Mouse (Mus musculus): ENCODE results near the gene Hlf. TPM values are rescaled to one million over a fixed set of nuclear protein-coding genes. Genes with fewer than 3 reads are reported as not detected.

Gene Hlf
- polyA plus RNA-seq, 1 experiment from 2014 or later, result 3.3 TPM

DNA sequence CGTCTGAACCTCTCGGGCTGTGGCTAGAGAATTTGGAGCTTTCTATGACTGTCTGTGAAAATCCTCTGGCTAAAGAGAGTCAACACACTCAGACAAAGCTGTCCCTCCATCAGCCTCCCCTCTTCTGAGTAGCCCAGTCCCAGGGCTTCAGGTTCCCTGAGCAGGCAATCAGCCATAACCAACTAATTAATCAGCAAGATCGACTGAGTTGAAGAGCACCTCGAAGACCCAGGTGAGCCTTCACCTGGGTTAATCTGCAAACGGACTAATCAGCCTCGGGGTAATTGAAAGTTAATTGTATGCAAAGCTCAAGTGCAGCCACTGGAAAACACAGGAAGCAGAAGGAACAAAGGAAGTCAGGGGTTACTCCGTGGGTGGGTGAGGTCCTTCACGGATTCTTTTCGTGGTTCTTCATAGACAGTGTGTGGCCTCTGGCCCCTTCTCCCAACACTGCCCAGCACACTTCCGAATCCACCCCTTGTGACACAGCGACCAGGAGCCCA is 19.9 kb downstream of the Hlf start:
- no peak for ATAC-seq (ENCODE audit: extremely low read depth, insufficient number of reproducible peaks, low FRiP score, low TSS enrichment)
- H3K27ac ChIP-seq (replicated peaks), result peak overlapping the region; percentile 89; the same call in 1 of the 2 replicates
- peak overlapping the region; percentile 66; the same call in 1 of the 2 replicates for H3K9ac ChIP-seq
- no peaks in the 10 kb centered on the region for H3K9me3 ChIP-seq
- no peaks in the 10 kb centered on the region for H3K36me3 ChIP-seq
- 15% methylated on average over 11 of the region's 11 CpGs for WGBS
- 0 out of 2 replicates have a peak overlapping the region, but pooled peaks have one; percentile 13 for H3K4me3 ChIP-seq
- peak overlapping the region; percentile 61 for H3K4me2 ChIP-seq
- peaks cover 42% of the 10 kb centered on the region for H3K4me1 ChIP-seq
- no peaks in the 10 kb centered on the region for H3K27me3 ChIP-seq (replicated peaks)

DNA sequence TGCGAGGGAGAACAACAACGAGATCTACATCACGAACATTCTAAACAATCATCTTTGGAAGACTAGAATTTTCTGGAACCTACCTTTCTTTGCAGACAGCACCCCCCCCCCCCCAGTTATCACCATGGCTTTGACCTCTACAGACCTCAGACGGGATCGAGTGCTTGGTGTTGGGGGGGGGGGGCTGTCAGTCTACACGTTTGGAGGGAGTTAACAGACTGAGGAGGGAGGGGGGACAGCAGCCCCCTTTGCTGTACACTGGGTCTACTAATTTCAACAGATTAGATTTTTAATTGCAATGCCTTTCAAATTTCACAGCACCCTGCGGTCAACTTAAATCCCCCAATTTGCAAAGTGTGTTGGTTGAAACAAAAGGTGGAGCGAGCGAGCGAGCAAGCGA is 20.3 kb downstream of the Hlf start:
- H3K9ac ChIP-seq, result peak overlapping the region; percentile 66

DNA sequence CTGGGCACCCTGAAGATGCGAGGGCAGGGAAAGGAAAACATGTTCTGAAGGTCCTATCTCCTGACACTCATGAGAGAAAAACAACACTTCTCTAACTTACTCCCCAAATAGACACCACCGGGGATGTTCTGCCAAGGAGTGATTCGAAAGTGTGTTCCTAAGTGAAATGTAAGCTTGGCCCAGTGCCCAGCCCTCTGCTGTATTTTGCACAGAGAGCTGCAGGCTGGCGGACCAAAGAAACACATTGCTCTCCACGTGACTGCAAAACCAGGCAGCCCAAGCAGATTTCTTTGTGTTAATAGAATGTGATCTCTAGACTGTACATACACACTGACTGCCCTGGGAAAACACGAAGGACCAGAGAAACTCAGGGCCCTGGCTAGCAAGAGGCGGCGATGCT is 21.1 kb downstream of the Hlf start:
- 10% methylated on average over 8 of the region's 8 CpGs for WGBS
- Histone ChIP-seq H3K9me3 (no peaks in the 10 kb centered on the region), H3K4me2 (peak overlapping the region; percentile 61), H3K36me3 (no peaks in the 10 kb centered on the region), H3K9ac (peak overlapping the region; percentile 66), H3K4me3 (no peak overlapping the region; the same call in 1 of the 2 replicates), H3K27me3 (replicated peaks) (no peaks in the 10 kb centered on the region), H3K27ac (replicated peaks) (peak overlapping the region; percentile 89), H3K4me1 (peaks cover 53% of the 10 kb centered on the region)
- peak; percentile 57; the same call in 1 of the 2 replicates for ATAC-seq (ENCODE audit: extremely low read depth, insufficient number of reproducible peaks, low FRiP score, low TSS enrichment)

More for the DNA sequence above, 20.3 kb downstream of the Hlf start:
- no peaks in the 10 kb centered on the region for H3K27me3 ChIP-seq (replicated peaks)
- 0 out of 2 replicates have a peak overlapping the region, but pooled peaks have one; percentile 13 for H3K4me3 ChIP-seq
- WGBS, result 34% methylated on average over 11 of the region's 11 CpGs
- no peaks in the 10 kb centered on the region for H3K36me3 ChIP-seq
- peak overlapping the region; percentile 89 for H3K27ac ChIP-seq (replicated peaks)
- H3K4me2 ChIP-seq, result peak overlapping the region; percentile 61
- ATAC-seq (ENCODE audit: extremely low read depth, insufficient number of reproducible peaks, low FRiP score, low TSS enrichment), result no peak
- H3K9me3 ChIP-seq, result no peaks in the 10 kb centered on the region
- H3K4me1 ChIP-seq, result peaks cover 45% of the 10 kb centered on the region

DNA sequence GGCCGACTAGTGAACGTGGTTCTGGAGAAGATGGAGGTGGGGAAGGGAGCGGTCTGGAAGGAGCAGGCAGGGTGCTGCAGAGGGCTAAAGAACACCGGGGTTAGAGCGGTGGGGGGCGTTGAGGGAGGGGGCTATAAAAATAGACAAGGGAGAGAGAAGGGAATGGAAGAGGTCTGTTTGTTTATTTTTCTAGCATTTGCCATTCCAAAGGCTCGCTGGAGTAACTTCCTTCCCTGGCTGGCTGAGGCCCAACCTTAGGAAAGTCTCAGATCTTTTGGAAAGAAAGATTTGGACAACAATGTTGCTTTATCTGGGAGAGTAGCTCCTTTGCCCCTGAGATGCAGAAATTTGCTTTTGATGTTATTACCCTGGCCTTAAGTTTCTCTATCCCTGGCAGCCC is 21.6 kb downstream of the Hlf start:
- no peaks in the 10 kb centered on the region for H3K27me3 ChIP-seq (replicated peaks)
- peaks cover 54% of the 10 kb centered on the region for H3K4me1 ChIP-seq
- peak overlapping the region; percentile 61 for H3K4me2 ChIP-seq
- H3K36me3 ChIP-seq, result no peaks in the 10 kb centered on the region
- peak overlapping the region; percentile 38; the same call in 1 of the 2 replicates for H3K9ac ChIP-seq
- no peak overlapping the region for H3K4me3 ChIP-seq
- ATAC-seq (ENCODE audit: extremely low read depth, insufficient number of reproducible peaks, low FRiP score, low TSS enrichment), result no peak
- WGBS, result 20% methylated on average over 7 of the region's 7 CpGs
- no peaks in the 10 kb centered on the region for H3K9me3 ChIP-seq
- H3K27ac ChIP-seq (replicated peaks), result peak overlapping the region; percentile 89

DNA sequence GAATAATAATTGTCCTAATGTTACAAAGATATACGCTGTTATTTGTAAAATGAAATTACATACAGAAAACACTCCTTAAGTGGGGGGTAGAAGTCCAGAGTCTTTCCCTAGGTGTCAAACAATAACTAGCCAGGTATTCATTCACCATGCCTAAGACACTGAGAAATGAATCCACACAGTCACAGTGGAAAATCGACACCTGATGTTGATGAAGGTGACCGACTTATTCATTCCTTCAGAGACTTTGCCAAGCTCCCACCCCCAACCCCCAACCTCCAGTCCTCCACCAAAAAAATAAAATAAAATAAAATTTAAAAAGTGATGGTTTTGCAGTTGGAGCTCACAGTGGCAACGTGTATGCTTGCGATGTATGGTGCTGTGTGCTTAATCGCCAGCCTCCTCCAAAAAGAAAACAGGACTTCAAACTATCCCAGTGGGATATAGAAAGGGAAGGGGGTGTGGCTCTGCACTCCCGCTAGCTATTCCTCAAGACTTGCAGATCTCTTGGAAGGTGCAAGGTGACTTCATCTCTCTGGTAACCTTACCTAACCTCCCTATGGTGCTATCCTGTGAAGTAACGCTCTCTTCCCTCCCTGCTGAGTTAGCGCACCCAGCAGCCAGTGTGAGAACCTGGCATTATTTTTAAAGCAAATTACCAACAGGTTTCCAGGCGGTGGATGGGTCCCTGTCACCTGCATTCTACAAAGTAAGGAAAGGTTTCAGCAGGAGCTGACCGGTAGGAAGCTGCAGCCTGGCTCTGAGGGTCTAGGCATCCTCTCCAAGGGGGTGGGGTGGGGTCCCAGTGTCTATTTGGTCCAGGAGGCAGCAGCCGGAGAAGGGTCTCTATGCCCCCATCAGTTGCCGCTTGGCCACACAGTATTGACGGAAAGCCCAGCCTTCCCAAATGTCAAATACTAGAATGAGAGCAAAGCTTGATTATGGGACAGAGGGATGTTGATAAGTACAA is 22.5 kb downstream of the Hlf start:
- H3K4me3 ChIP-seq, result no peak overlapping the region
- no peaks in the 10 kb centered on the region for H3K36me3 ChIP-seq
- 60% methylated on average over 14 of the region's 14 CpGs for WGBS
- no peaks in the 10 kb centered on the region for H3K9me3 ChIP-seq
- H3K4me1 ChIP-seq, result peaks cover 54% of the 10 kb centered on the region
- H3K4me2 ChIP-seq, result peak overlapping the region; percentile 61
- no peak for ATAC-seq (ENCODE audit: extremely low read depth, insufficient number of reproducible peaks, low FRiP score, low TSS enrichment)
- no peak overlapping the region for H3K9ac ChIP-seq
- peak overlapping the region; percentile 89 for H3K27ac ChIP-seq (replicated peaks)
- no peaks in the 10 kb centered on the region for H3K27me3 ChIP-seq (replicated peaks)

DNA sequence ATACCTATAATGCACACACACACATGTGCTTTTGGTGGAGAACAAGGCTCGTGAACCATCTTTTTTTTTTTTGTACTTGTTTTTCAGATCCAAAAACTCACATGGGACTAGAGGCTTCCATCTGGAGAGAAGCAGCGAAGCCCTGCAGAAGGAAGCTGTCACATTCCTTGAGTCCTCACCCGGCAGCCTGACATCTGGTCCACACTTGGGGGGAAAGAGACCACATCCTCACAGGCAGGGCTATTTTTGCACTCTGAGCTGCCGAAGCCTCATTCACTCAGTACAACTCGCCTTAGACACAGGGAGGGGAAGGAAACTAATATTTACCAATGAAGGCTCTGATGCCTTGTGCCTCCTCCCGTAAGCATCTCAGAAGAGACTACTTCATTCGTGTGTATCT is 25.8 kb downstream of the Hlf start:
- Histone ChIP-seq H3K4me2 (no peak overlapping the region), H3K36me3 (no peaks in the 10 kb centered on the region), H3K4me3 (no peak overlapping the region), H3K9me3 (no peaks in the 10 kb centered on the region), H3K27ac (replicated peaks) (no peak overlapping the region), H3K4me1 (peaks cover 32% of the 10 kb centered on the region), H3K27me3 (replicated peaks) (no peaks in the 10 kb centered on the region), H3K9ac (no peak overlapping the region)
- ATAC-seq (ENCODE audit: extremely low read depth, insufficient number of reproducible peaks, low FRiP score, low TSS enrichment), result no peak
- WGBS, result 35% methylated on average over 7 of the region's 7 CpGs

DNA sequence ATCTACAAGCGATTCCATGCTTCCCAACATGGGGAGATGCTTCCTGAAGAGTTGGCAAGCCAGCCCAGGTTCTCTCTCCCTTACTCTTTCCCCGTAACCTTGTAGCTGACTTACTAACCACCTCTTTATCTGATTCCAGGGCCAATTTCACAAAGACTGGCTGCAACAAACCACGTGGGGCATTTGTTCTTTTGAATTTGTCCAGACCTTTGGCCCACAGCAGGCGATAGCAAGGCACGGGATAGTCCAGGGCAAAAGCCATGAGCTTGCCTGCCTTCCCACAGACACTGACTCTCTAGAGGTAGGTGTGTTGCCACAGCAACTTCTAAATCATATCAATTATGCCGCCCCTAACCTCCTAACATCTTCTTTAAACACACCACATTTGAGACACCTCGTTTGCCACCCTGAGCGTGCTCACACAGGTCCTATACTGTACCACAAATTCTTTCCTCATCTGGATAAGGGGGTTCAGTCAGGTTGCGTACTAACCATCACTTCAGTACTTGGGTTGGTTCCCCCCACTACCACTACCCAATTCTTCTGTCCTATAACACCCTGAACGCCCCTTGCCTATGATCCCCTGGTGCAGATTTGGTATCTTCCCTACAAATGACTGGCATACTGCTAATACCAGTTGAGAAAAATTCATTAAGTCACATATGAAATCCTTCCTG is 26.7 kb downstream of the Hlf start:
- H3K27ac ChIP-seq (replicated peaks), result no peak overlapping the region
- ATAC-seq (ENCODE audit: extremely low read depth, insufficient number of reproducible peaks, low FRiP score, low TSS enrichment), result no peak
- peaks cover 23% of the 10 kb centered on the region for H3K4me1 ChIP-seq
- no peaks in the 10 kb centered on the region for H3K27me3 ChIP-seq (replicated peaks)
- H3K9me3 ChIP-seq, result no peaks in the 10 kb centered on the region
- H3K4me2 ChIP-seq, result no peak overlapping the region
- no peaks in the 10 kb centered on the region for H3K36me3 ChIP-seq
- H3K4me3 ChIP-seq, result no peak overlapping the region
- WGBS, result 84% methylated on average over 10 of the region's 10 CpGs
- no peak overlapping the region for H3K9ac ChIP-seq

DNA sequence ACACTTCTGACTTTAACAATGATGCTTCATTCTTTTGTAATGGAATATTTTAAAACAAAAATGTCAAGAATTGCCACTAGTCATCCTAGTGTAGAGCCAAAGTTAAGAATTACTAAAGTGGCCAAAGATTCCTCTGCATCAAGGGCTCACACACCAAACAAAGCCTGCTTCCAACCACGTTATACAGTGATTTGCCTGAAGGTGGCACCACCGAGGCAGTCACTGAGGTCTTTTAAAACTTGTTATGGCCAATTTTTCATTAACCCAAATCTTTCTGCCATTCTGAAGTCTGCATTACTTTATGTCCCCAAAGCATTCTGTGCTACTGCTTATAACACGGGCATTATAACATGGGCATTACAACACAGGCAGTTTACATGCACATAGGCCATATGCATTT is 27.3 kb downstream of the Hlf start:
- H3K4me2 ChIP-seq, result no peak overlapping the region
- no peak overlapping the region for H3K27ac ChIP-seq (replicated peaks)
- no peaks in the 10 kb centered on the region for H3K27me3 ChIP-seq (replicated peaks)
- WGBS, result 45% methylated on average over 3 of the region's 3 CpGs
- H3K9ac ChIP-seq, result no peak overlapping the region
- peaks cover 22% of the 10 kb centered on the region for H3K4me1 ChIP-seq
- no peak for ATAC-seq (ENCODE audit: extremely low read depth, insufficient number of reproducible peaks, low FRiP score, low TSS enrichment)
- no peak overlapping the region for H3K4me3 ChIP-seq
- H3K9me3 ChIP-seq, result no peaks in the 10 kb centered on the region
- no peaks in the 10 kb centered on the region for H3K36me3 ChIP-seq

DNA sequence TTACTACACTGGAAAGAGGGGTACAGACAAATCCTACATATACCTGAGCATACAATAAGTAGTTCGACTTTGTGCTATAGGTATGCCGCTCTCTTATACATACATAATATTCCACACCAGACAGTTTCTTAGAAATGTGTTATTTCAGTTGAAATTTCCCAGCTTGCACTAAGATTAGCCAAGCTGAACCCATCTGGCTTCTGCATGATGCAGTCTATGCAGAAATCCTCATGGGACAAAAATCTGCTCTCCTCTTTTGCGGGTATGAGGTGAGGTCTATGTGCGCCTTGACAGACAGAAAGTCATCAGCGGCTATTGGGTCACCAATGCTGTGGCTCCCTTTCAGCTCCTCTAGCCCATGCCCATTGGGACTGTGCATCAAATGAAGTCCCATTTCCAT is 30.2 kb downstream of the Hlf start:
- WGBS, result 90% methylated on average over 5 of the region's 5 CpGs
- no peak for ATAC-seq (ENCODE audit: extremely low read depth, insufficient number of reproducible peaks, low FRiP score, low TSS enrichment)
- Histone ChIP-seq H3K4me3 (no peak overlapping the region), H3K36me3 (no peaks in the 10 kb centered on the region), H3K4me1 (peaks cover 43% of the 10 kb centered on the region), H3K4me2 (no peak overlapping the region), H3K9me3 (no peaks in the 10 kb centered on the region), H3K27ac (replicated peaks) (no peak overlapping the region), H3K9ac (no peak overlapping the region), H3K27me3 (replicated peaks) (no peaks in the 10 kb centered on the region)

DNA sequence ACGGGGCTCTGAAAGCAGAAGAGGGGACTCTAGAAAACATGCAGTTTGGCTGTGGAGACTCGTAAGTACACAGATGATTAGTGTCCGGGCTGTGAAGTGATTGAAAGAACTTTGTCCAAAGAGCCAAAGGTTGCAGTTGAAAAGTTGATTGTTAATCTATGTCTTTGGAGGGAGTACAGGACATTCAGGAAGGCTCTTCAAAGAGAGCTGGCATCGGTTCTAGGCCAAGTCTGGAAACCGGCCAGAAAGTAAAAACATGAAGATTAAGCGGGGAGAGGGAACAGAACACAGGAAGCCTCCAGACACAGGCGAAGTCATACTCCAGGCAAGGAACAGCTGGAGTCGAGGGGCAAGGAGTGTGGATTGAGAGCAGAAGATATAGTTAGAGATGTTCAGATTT is 32.6 kb downstream of the Hlf start:
- no peak overlapping the region for H3K4me2 ChIP-seq
- 0 out of 2 replicates have a peak, but pooled peaks cover 5% of the 10 kb centered on the region for H3K27me3 ChIP-seq (replicated peaks)
- H3K27ac ChIP-seq (replicated peaks), result peak overlapping the region; percentile 20; the same call in 1 of the 2 replicates
- H3K4me3 ChIP-seq, result no peak overlapping the region
- no peaks in the 10 kb centered on the region for H3K36me3 ChIP-seq
- no peaks in the 10 kb centered on the region for H3K9me3 ChIP-seq
- no peak for ATAC-seq (ENCODE audit: extremely low read depth, insufficient number of reproducible peaks, low FRiP score, low TSS enrichment)
- WGBS, result 36% methylated on average over 8 of the region's 8 CpGs
- H3K4me1 ChIP-seq, result peaks cover 41% of the 10 kb centered on the region
- no peak overlapping the region for H3K9ac ChIP-seq

DNA sequence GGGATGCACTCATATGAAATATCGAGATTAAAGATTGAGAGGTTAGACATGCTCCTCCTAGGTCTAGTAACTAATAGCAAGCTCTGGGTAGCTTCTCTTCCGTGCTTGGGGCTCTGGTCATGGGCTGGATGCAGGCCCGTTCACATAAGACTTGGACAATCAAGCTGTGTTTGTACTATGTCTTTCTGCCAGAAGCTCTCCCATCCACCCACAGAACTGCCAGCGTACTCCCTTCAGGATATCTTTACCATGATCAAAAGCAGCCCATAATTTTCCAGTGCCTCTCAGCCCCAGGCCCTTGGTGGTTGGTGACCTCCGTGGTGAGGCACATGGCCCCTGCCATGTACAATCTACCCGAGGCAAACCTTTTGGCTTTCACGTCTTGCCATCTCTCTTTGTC is 33.3 kb downstream of the Hlf start:
- Histone ChIP-seq H3K4me3 (no peak overlapping the region), H3K36me3 (no peaks in the 10 kb centered on the region), H3K27me3 (replicated peaks) (0 out of 2 replicates have a peak, but pooled peaks cover 5% of the 10 kb centered on the region), H3K9ac (no peak overlapping the region), H3K27ac (replicated peaks) (peak overlapping the region; percentile 64), H3K9me3 (no peaks in the 10 kb centered on the region), H3K4me2 (no peak overlapping the region), H3K4me1 (peaks cover 41% of the 10 kb centered on the region)
- 85% methylated on average over 7 of the region's 7 CpGs for WGBS
- no peak for ATAC-seq (ENCODE audit: extremely low read depth, insufficient number of reproducible peaks, low FRiP score, low TSS enrichment)

Data from heart, embryonic 13.5 days (tissue).